Mouse (Mus musculus): Measurements from ENCODE around the gene Mmp20. TPM values are rescaled to one million over a fixed set of nuclear protein-coding genes. Genes with fewer than 3 reads are reported as not detected.

Gene Mmp20
- polyA plus RNA-seq, 1 experiment: not detected

GRCm38 (mm10) chr9:7691790-7692189, 63.8 kb downstream of the Mmp20 start, which contains the start of gene Mmp7:
TSS of gene Mmp7 (plus strand) at chr9:7692090.
- no peak for TF ChIP-seq CTCF (IDR thresholded peaks at IDR 0.05; ENCODE audit: control insufficient read depth, insufficient read depth, insufficient replicate concordance, low read depth, low read length)
- TF ChIP-seq POLR2A (IDR thresholded peaks at IDR 0.05; ENCODE audit: control insufficient read depth, low read depth, low read length): no peak
- Histone ChIP-seq H3K36me3 (ENCODE audit: control insufficient read depth, insufficient read depth, low read length) (no peaks in the 10 kb centered on the region), H3K27me3 (ENCODE audit: control insufficient read depth, insufficient read depth, low read length) (no peaks in the 10 kb centered on the region), H3K27ac (ENCODE audit: control insufficient read depth, insufficient read depth, low read depth, low read length) (no peak within 1 kb of the TSS), H3K4me3 (ENCODE audit: control insufficient read depth, low read depth, low read length) (no peak within 1 kb of the TSS), H3K4me1 (ENCODE audit: control insufficient read depth, insufficient read depth, low read length) (no peaks in the 10 kb centered on the region)

GRCm38 (mm10) chr9:7693961-7694360, 65.9 kb downstream of the Mmp20 start:
- Histone ChIP-seq H3K27ac (ENCODE audit: control insufficient read depth, insufficient read depth, low read depth, low read length) (no peak overlapping the region), H3K4me1 (ENCODE audit: control insufficient read depth, insufficient read depth, low read length) (no peaks in the 10 kb centered on the region), H3K4me3 (ENCODE audit: control insufficient read depth, low read depth, low read length) (no peak overlapping the region), H3K36me3 (ENCODE audit: control insufficient read depth, insufficient read depth, low read length) (no peaks in the 10 kb centered on the region), H3K27me3 (ENCODE audit: control insufficient read depth, insufficient read depth, low read length) (no peaks in the 10 kb centered on the region)
- TF ChIP-seq CTCF (IDR thresholded peaks at IDR 0.05; ENCODE audit: control insufficient read depth, insufficient read depth, insufficient replicate concordance, low read depth, low read length) (no peak), POLR2A (IDR thresholded peaks at IDR 0.05; ENCODE audit: control insufficient read depth, low read depth, low read length) (no peak)

GRCm38 (mm10) chr9:7695646-7696045, 67.6 kb downstream of the Mmp20 start:
- no peaks in the 10 kb centered on the region for H3K27me3 ChIP-seq (ENCODE audit: control insufficient read depth, insufficient read depth, low read length)
- TF ChIP-seq POLR2A (IDR thresholded peaks at IDR 0.05; ENCODE audit: control insufficient read depth, low read depth, low read length): no peak
- no peak for TF ChIP-seq CTCF (IDR thresholded peaks at IDR 0.05; ENCODE audit: control insufficient read depth, insufficient read depth, insufficient replicate concordance, low read depth, low read length)
- H3K27ac ChIP-seq (ENCODE audit: control insufficient read depth, insufficient read depth, low read depth, low read length): no peak overlapping the region
- H3K4me1 ChIP-seq (ENCODE audit: control insufficient read depth, insufficient read depth, low read length): no peaks in the 10 kb centered on the region
- H3K4me3 ChIP-seq (ENCODE audit: control insufficient read depth, low read depth, low read length): no peak overlapping the region
- H3K36me3 ChIP-seq (ENCODE audit: control insufficient read depth, insufficient read depth, low read length): no peaks in the 10 kb centered on the region

GRCm38 (mm10) chr9:7708698-7709097, 80.7 kb downstream of the Mmp20 start:
- no peaks in the 10 kb centered on the region for H3K36me3 ChIP-seq (ENCODE audit: control insufficient read depth, insufficient read depth, low read length)
- H3K4me1 ChIP-seq (ENCODE audit: control insufficient read depth, insufficient read depth, low read length): no peaks in the 10 kb centered on the region
- no peak for TF ChIP-seq CTCF (IDR thresholded peaks at IDR 0.05; ENCODE audit: control insufficient read depth, insufficient read depth, insufficient replicate concordance, low read depth, low read length)
- TF ChIP-seq POLR2A (IDR thresholded peaks at IDR 0.05; ENCODE audit: control insufficient read depth, low read depth, low read length): no peak
- no peak overlapping the region for H3K27ac ChIP-seq (ENCODE audit: control insufficient read depth, insufficient read depth, low read depth, low read length)
- H3K27me3 ChIP-seq (ENCODE audit: control insufficient read depth, insufficient read depth, low read length): no peaks in the 10 kb centered on the region
- H3K4me3 ChIP-seq (ENCODE audit: control insufficient read depth, low read depth, low read length): no peak overlapping the region

GRCm38 (mm10) chr9:7711196-7711595, 83.2 kb downstream of the Mmp20 start:
- H3K36me3 ChIP-seq (ENCODE audit: control insufficient read depth, insufficient read depth, low read length): no peaks in the 10 kb centered on the region
- TF ChIP-seq CTCF (IDR thresholded peaks at IDR 0.05; ENCODE audit: control insufficient read depth, insufficient read depth, insufficient replicate concordance, low read depth, low read length) (no peak), POLR2A (IDR thresholded peaks at IDR 0.05; ENCODE audit: control insufficient read depth, low read depth, low read length) (no peak)
- no peaks in the 10 kb centered on the region for H3K27me3 ChIP-seq (ENCODE audit: control insufficient read depth, insufficient read depth, low read length)
- no peak overlapping the region for H3K27ac ChIP-seq (ENCODE audit: control insufficient read depth, insufficient read depth, low read depth, low read length)
- H3K4me1 ChIP-seq (ENCODE audit: control insufficient read depth, insufficient read depth, low read length): no peaks in the 10 kb centered on the region
- no peak overlapping the region for H3K4me3 ChIP-seq (ENCODE audit: control insufficient read depth, low read depth, low read length)

- H3K27me3 ChIP-seq (ENCODE audit: control insufficient read depth, insufficient read depth, low read length): no peaks in the 10 kb centered on the region
- no peaks in the 10 kb centered on the region for H3K36me3 ChIP-seq (ENCODE audit: control insufficient read depth, insufficient read depth, low read length)
- no peaks in the 10 kb centered on the region; the same call in 1 of the 2 replicates for H3K4me1 ChIP-seq (ENCODE audit: control insufficient read depth, insufficient read depth, low read length)
- no peak overlapping the region for H3K4me3 ChIP-seq (ENCODE audit: control insufficient read depth, low read depth, low read length)
- no peak overlapping the region for H3K27ac ChIP-seq (ENCODE audit: control insufficient read depth, insufficient read depth, low read depth, low read length)
- TF ChIP-seq POLR2A (IDR thresholded peaks at IDR 0.05; ENCODE audit: control insufficient read depth, low read depth, low read length) (no peak), CTCF (IDR thresholded peaks at IDR 0.05; ENCODE audit: control insufficient read depth, insufficient read depth, insufficient replicate concordance, low read depth, low read length) (no peak)
Observed at GRCm38 (mm10) chr9:7714062-7714907, 86.3 kb downstream of the Mmp20 start.

GRCm38 (mm10) chr9:7714908-7715175, 86.8 kb downstream of the Mmp20 start:
- no peak for TF ChIP-seq POLR2A (IDR thresholded peaks at IDR 0.05; ENCODE audit: control insufficient read depth, low read depth, low read length)
- no peak overlapping the region for H3K4me3 ChIP-seq (ENCODE audit: control insufficient read depth, low read depth, low read length)
- H3K27ac ChIP-seq (ENCODE audit: control insufficient read depth, insufficient read depth, low read depth, low read length): no peak overlapping the region
- H3K36me3 ChIP-seq (ENCODE audit: control insufficient read depth, insufficient read depth, low read length): no peaks in the 10 kb centered on the region
- H3K27me3 ChIP-seq (ENCODE audit: control insufficient read depth, insufficient read depth, low read length): no peaks in the 10 kb centered on the region
- no peaks in the 10 kb centered on the region; the same call in 1 of the 2 replicates for H3K4me1 ChIP-seq (ENCODE audit: control insufficient read depth, insufficient read depth, low read length)
